Mouse (Mus musculus): ENCODE data around the gene Dock2.

GRCm38 (mm10) chr11:34228758-34229364 lies 554.8 kb downstream of the Dock2 start:
- TF ChIP-seq CTCF (IDR thresholded peaks at IDR 0.05; ENCODE audit: low read depth) (peak; percentile 70), EP300 (IDR thresholded peaks at IDR 0.05; ENCODE audit: low read depth) (no peak)
